Mouse (Mus musculus): ENCODE data around the gene Sult2b1. TPM values are rescaled to one million over a fixed set of nuclear protein-coding genes. Genes with fewer than 3 reads are reported as not detected.

Gene Sult2b1
- total RNA-seq, 2 experiments from 2014 or later = not detected

DNA sequence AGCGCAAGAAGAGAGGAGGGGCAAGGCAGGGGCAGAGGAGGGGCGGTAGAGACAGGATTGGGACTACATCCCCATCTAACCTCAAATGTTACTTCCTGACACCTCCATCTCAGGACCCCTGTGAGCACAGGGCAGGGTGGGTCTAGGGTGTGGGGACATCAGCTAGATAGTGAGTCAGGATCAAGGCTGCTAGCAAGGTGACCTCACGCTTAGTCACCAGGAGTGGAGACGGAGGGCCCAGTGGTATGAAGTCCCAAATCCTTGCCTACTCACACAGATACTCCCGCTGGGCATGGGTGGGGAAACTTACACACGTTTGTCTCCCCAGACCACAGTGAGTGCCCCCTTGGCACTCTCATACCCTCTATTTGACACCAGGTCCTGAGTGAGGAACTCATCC lies 18.1 kb upstream of the Sult2b1 start:
- no peak for DNase-seq
- intact Hi-C loops (cut with DNase I) = loop anchor here (5.0 kb wide), 1 partner anchor 130 kb away; no protein-coding TSS in a partner anchor

DNA sequence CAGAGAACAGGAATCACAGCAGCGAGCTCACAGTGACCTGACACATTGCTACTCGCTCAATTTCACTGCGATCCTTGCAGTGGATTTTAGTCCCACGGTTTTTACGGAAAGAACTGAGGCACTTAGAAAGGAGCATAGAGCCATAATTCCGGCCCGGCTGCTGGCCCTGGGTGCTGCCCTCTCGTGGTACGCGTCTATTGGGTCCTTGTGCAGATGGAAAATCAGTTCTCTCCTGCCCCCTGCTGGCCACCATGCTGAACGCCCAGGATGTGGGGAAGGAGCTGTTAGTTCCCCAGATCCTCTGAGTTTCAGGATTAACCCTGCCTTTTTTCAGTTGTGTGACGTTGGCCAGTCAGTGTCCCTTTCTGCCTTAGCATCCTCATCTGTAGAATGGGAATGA lies 16.9 kb upstream of the Sult2b1 start:
- intact Hi-C loops (cut with DNase I) = loop anchor here (1.0 to 5.0 kb wide), 2 partner anchors 62 to 131 kb away; no protein-coding TSS in a partner anchor
- DNase-seq = peak; percentile 93 to 95

DNA sequence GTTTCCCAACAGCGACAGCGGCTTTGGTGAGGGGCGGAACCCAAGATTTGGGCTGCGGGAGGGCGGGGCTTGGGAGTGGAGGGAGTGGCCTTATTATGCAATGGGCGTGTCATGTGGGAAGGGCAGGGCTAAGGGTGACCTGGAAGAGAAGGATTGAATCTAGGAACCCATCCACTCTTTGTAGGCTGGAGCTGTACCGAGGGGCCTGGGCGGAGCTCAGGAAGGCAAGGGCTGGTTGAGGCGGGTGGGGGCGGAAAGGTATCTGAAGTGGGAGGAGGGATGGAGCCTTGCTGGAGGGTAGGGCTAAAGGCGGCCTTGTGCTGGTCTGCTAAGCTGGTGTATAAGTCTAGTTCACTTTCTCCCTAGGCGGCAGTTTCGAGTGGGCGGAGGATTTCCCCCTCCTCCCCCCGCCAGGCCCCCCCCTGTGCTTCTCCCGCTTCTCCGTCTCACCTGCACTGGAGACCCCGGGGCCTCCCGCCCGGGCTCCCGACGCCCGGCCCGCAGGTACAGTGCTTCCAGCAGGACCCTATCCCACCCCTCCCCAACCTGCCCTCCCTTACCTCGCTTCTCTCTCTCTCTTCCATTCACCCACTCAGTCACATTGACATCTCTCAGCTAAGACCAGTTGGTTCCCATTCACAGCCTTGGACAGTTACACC lies 16.2 kb upstream of the Sult2b1 start:
- DNase-seq = no peak
- intact Hi-C loops (cut with DNase I) = loop anchor here (1.0 to 5.0 kb wide), 2 partner anchors 61 to 132 kb away; no protein-coding TSS in a partner anchor

GRCm38 (mm10) chr7:45800001-45800400 lies 15.5 kb upstream of the Sult2b1 start:
- no peak for DNase-seq
- intact Hi-C loops (cut with DNase I) = loop anchor here (5.0 kb wide), 1 partner anchor 132 kb away; no protein-coding TSS in a partner anchor

GRCm38 (mm10) chr7:45798931-45799330 lies 14.5 kb upstream of the Sult2b1 start:
- DNase-seq = no peak
- intact Hi-C loops (cut with DNase I) = no loop called here

DNA sequence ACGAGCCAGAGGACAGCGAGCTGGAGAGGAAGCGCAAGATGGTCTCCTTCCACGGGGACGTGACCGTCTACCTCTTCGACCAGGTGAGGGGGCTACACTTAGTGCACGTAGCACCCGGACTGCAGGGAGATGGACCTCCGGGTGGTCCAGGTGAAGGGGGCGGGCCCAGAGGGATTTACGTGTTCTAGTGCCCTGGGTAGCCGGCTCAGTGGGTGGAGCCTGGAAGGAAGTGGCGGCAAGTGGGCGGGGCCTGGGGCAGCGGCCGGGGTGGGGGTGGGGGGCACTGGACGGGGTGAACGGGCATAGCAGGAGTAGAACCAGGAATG lies 14.0 kb upstream of the Sult2b1 start:
- intact Hi-C loops (cut with DNase I) = no loop called here
- no peak for DNase-seq

DNA sequence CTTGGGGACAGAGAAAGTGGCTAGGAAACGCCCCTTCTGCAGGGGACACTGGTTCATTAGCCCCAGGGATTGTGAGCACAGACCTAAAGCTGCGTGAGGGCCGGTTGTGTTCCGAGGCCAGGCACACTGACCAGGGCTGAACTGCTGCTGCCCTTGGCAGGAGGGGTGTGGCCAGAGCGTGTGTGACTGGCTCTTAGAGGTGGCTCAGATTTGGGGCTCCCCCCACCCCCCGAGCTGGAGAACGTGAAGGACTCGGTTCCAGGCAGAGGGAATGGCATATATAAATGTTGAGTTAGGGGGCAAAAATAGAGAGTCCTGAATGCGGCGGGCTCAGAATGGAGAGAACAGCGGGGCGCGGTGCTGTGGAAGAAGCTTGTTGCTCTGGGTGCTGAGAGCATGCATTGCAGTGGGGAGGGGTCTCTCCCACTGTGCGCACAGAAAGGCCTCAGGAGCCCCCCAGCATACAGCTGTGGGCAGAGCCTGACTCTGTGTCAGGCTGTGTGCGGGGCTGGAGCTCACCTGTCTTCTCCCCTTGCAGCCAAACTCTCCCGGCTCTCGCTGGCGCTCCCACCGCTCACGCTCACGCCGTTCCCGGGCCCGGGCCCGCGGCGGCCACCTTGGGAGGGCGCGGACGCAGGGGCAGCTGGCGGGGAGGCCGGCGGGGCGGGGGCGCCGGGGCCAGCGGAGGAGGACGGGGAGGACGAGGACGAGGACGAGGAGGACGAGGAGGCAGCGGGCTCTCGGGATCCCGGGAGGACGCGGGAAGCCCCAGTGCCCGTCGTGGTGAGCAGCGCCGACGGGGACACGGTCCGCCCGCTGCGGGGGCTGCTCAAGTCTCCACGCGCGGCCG lies 13.4 kb upstream of the Sult2b1 start:
- DNase-seq = no peak
- intact Hi-C loops (cut with DNase I) = no loop called here

DNA sequence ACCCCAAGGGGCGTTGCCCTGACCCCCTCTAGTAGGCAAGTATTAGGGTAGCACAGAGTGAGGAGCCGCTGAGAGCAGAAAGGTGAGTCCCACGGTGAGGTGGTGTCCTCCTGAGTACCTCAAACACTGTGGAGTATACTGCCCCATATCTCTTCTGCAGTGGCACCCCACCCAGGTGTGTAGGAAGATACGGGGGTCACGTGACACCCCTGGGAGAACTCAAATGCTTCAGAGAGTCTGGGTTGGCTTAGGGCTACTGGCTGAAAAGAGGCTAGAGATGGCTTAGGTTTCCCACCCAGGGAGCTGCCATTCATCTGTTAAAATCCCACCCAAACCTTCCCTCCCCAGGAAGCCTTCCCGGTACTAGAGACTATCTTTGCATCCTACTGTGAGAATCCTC lies 12.5 kb upstream of the Sult2b1 start:
- no peak for DNase-seq
- intact Hi-C loops (cut with DNase I) = no loop called here

- intact Hi-C loops (cut with DNase I) = no loop called here
- no peak for DNase-seq
These were observed 10.5 kb upstream of the Sult2b1 start for GRCm38 (mm10) chr7:45794971-45795370.

DNA sequence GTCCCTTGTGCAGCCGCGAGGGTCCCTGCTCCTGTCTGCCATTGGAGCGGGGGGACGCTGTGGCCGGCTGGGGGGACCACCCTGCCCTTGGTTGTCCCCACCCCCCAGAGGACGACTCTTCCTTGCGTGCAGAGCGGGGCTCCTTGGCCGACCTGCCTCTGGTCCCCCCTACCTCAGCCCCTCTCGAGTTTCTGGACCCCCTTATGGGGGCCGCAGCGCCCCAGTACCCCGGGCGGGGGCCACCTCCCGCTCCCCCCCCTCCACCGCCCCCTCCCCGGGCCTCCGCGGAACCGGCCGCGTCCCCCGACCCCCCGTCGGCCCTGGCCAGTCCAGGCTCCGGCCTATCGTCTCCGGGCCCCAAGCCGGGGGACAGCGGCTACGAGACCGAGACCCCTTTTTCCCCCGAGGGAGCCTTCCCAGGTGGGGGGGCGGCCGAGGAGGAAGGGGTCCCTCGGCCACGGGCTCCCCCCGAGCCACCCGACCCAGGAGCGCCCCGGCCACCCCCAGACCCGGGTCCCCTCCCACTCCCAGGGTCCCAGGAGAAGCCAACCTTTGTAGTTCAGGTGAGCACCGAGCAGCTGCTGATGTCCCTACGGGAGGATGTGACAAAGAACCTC lies 9.6 kb upstream of the Sult2b1 start:
- intact Hi-C loops (cut with DNase I) = no loop called here
- DNase-seq = no peak

GRCm38 (mm10) chr7:45793240-45793639 lies 8.8 kb upstream of the Sult2b1 start:
- DNase-seq = no peak
- intact Hi-C loops (cut with DNase I) = no loop called here

DNA sequence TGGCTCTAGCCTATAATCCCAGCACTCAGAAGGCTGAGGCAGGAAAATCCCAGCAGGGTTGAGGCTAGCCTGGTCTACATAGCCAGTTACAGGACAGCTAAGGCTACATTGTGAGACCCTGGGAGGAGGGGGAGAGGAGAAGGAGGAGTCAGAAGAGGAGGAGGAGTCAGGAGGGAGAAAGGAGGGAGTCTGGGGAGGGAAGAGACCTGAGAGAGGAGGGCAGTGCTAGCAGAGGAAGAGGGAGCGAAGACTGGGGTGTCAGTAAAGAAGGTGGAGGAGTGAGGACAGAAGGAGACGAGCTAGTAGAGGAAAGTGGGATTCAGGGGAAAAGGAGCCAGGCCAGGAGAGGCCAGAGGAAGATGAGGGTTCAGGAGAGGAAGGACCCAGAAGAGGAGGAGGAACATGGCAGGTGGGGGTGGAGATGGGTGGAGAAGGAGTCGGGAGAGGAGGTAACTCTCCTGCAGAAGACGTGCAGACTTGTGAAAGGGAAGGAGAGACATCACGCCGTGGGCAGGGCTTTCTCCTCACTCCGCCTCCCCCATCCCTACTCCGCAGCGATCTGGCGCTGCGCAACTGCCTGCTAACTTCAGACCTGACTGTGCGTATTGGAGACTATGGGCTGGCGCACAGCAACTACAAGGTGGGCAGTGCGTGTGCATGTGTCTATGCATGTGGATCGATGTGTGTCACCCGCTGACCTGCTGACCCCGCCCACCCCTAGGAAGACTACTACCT lies 7.5 kb upstream of the Sult2b1 start:
- no peak for DNase-seq
- intact Hi-C loops (cut with DNase I) = no loop called here

- intact Hi-C loops (cut with DNase I) = no loop called here
- no peak for DNase-seq
These were observed 6.3 kb upstream of the Sult2b1 start for GRCm38 (mm10) chr7:45790721-45791120.

DNA sequence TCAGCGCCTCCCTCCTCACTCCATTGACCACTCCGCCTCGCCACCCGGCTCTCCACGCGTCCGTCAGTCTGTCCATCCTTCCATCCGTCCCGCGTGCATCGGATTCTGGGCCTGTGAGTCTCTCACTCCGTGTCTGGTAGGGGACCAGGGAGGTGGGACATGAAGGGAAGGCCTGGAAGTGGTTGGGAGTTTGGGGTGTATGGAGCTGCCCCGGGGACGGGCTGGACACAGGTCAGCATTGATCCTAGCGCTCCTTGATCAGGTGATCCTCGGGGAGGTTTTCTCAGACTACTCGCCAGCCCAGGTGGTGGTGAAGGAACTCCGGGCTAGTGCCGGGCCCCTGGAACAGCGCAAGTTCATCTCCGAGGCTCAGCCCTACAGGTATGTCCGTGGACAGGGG lies 3.2 kb upstream of the Sult2b1 start:
- intact Hi-C loops (cut with DNase I) = no loop called here
- no peak for DNase-seq

- no peak for DNase-seq
- intact Hi-C loops (cut with DNase I) = no loop called here
These were observed 2.4 kb upstream of the Sult2b1 start for GRCm38 (mm10) chr7:45786661-45787413.

GRCm38 (mm10) chr7:45786136-45786578 lies 1.7 kb upstream of the Sult2b1 start:
- intact Hi-C loops (cut with DNase I) = no loop called here
- DNase-seq = no peak

- intact Hi-C loops (cut with DNase I) = no loop called here
- no peak for DNase-seq
These were observed 1.1 kb upstream of the Sult2b1 start for GRCm38 (mm10) chr7:45785388-45786135.

DNA sequence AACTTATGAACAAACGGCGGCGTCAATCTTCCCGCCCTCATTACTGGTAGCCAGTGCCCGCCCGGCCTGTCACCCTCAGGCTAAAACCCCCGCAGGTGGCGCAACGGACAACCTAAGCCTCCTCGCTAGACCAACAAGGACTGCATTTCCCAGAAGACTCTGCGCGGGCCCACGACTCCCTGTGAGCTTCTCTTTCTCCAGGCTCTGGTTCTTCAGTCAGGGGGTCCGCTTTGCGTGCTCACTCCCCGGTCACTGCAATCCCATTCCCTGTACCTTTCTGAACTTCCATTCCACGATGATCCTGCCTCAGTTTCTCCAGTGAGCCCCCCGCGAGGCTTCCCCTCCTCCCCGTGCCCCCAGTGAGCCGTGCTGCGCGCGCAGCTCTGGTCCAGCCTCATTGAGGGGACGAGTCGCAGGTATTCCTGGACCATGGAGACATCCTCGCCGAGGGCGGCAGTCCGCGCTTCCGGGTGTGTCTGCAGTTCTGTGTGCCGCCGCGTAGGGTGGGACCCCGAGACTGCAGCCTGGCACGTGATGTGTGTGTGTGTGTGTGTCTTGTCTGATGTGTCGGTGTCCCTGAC lies 868 bp downstream of the Sult2b1 start, which contains the start of gene Lmtk3:
Lmtk3 (plus strand) TSS at position 228 of the 581 bp plus-strand sequence.
- intact Hi-C loops (cut with DNase I) = no loop called here
- DNase-seq = peak; percentile 34 to 41

DNA sequence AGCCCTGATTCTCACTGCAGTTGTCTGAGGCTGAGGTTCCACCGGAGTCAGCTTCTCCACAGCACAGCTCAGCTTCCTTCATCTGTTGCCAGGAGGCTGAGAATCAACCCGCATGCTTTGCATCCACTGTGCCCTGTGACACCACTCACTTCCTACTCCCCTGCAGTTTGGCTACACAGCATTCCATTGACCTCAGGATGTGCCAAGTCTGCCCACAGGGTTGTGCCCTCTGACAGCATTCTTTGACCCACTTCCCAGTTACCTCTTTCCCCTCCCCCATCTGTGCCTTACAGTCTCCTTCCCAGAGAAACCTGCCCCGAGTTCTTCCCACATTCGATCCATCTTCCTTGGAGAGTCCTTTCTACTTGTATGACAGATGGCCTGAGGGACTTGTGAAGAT lies 2.2 kb downstream of the Sult2b1 start:
- intact Hi-C loops (cut with DNase I) = no loop called here

More for the DNA sequence above, 2.2 kb downstream of the Sult2b1 start:
- no peak for DNase-seq

Measured in heart, postnatal 14 days (tissue).